Mouse (Mus musculus) midbrain, embryonic 14.5 days (tissue): Measurements from ENCODE around the gene Helz. TPM values are rescaled to one million over a fixed set of nuclear protein-coding genes. Genes with fewer than 3 reads are reported as not detected.

ENCODE experiments used
- ATAC-seq: fragments of 200-750 bp; cut with Nextera tagmentation; 2 replicates; pipeline ENCODE4 v1.8.0; 2017; ENCODE audit warnings: moderate number of reproducible peaks, moderate library complexity; ENCODE audit not compliant: low FRiP score, low TSS enrichment
- DNase-seq: peaks from one replicate; pipeline ENCODE4 v3.0.0-alpha.2; 2015
- H3K27ac ChIP-seq: fragments of 300-500 bp; sonication (generic); replicated peaks from 2 replicates; pipeline ENCODE4 v1.5.1; 2014; ENCODE audit warnings: mild to moderate bottlenecking, low read depth, low read length, moderate library complexity
- H3K27me3 ChIP-seq: fragments of 300-500 bp; sonication (generic); 2 replicates; pipeline ENCODE4 v1.6.1; 2014; ENCODE audit warnings: low read length, control low read depth, mixed read lengths; ENCODE audit not compliant: control insufficient read depth, insufficient read depth
- H3K36me3 ChIP-seq: fragments of 300-500 bp; sonication (generic); 2 replicates; pipeline ENCODE4 v1.6.1; 2014; ENCODE audit warnings: low read length, control low read depth; ENCODE audit not compliant: control insufficient read depth, insufficient read depth
- H3K4me1 ChIP-seq: fragments of 300-500 bp; sonication (generic); 2 replicates; pipeline ENCODE4 v1.6.1; 2014; ENCODE audit warnings: mild to moderate bottlenecking, antibody characterized with exemption, low read length, control low read depth; ENCODE audit not compliant: control insufficient read depth, insufficient read depth
- H3K4me2 ChIP-seq: fragments of 300-500 bp; sonication (generic); 2 replicates; pipeline ENCODE4 v1.6.1; 2014; ENCODE audit warnings: mild to moderate bottlenecking, low read length, moderate library complexity
- H3K4me3 ChIP-seq: fragments of 300-500 bp; sonication (generic); replicated peaks from 2 replicates; pipeline ENCODE4 v1.5.1; 2014; ENCODE audit warnings: low read depth, low read length
- H3K9ac ChIP-seq: fragments of 300-500 bp; sonication (generic); replicated peaks from 2 replicates; pipeline ENCODE4 v1.6.1; 2014; ENCODE audit warnings: mild to moderate bottlenecking, low read length, moderate library complexity
- H3K9me3 ChIP-seq: fragments of 300-500 bp; sonication (generic); 2 replicates; pipeline ENCODE4 v1.6.1; 2016; ENCODE audit warnings: low read length, control low read depth, mixed read lengths; ENCODE audit not compliant: control insufficient read depth
- WGBS: fragments of 180-500 bp; shearing (Covaris S2); extraction: QIAGEN DNeasy Blood & Tissue Kit; methylation state at CpG from one replicate; pipeline ENCODE4 v1.1.7; 2014; 5-methylcytosine and 5-hydroxymethylcytosine counted together
- polyA plus RNA-seq: library from polyadenylated mRNA; unstranded; fragments of >200 nt; fragmentation: Nextera tagmentation; extraction: Ambion mirVana; gene quantifications from 2 replicates; pipeline ENCODE4 v1.2.1, GENCODE M21; 2014

Gene Helz
- polyA plus RNA-seq, 1 experiment from 2014 or later: 23.4 TPM

DNA sequence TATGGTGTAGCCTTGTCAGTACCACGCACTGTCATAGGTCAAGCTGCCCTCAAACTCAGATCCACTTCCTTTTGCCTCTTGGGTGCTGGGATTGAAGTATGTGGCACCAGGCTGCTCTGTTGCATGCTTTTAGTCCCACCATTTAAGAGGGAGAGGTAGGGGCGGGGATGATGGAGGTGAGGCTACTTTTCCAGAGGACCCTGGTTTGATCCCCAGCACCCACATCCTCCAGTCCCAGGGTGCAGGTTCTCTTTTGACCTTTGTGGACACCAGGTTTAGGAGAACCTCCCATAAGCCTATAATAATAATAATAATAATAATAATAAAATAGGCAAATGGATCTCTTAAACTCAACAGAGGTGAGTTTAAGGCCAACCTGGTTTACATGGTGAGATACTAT is 23.6 kb downstream of the Helz start:
- Histone ChIP-seq H3K4me1 (no peaks in the 10 kb centered on the region), H3K36me3 (peaks cover 28% of the 10 kb centered on the region), H3K27ac (no peak overlapping the region), H3K4me3 (no peak overlapping the region), H3K27me3 (no peaks in the 10 kb centered on the region), H3K4me2 (no peak overlapping the region), H3K9me3 (no peaks in the 10 kb centered on the region), H3K9ac (no peak overlapping the region)
- WGBS: 100% methylated on average over 2 of the region's 2 CpGs
- DNase-seq (no peak), ATAC-seq (no peak)

- H3K4me2 ChIP-seq: no peak overlapping the region
- no peak for DNase-seq
- no peak for ATAC-seq
- no peaks in the 10 kb centered on the region for H3K27me3 ChIP-seq
- H3K9me3 ChIP-seq: no peaks in the 10 kb centered on the region
- no peak overlapping the region for H3K4me3 ChIP-seq
- no peak overlapping the region for H3K9ac ChIP-seq
- no peak overlapping the region for H3K27ac ChIP-seq
- WGBS: 93% methylated on average over 3 of the region's 3 CpGs
- peaks cover 35% of the 10 kb centered on the region for H3K36me3 ChIP-seq
- no peaks in the 10 kb centered on the region for H3K4me1 ChIP-seq
These were observed 24.8 kb downstream of the Helz start for GRCm38 (mm10) chr11:107572551-107572950.

DNA sequence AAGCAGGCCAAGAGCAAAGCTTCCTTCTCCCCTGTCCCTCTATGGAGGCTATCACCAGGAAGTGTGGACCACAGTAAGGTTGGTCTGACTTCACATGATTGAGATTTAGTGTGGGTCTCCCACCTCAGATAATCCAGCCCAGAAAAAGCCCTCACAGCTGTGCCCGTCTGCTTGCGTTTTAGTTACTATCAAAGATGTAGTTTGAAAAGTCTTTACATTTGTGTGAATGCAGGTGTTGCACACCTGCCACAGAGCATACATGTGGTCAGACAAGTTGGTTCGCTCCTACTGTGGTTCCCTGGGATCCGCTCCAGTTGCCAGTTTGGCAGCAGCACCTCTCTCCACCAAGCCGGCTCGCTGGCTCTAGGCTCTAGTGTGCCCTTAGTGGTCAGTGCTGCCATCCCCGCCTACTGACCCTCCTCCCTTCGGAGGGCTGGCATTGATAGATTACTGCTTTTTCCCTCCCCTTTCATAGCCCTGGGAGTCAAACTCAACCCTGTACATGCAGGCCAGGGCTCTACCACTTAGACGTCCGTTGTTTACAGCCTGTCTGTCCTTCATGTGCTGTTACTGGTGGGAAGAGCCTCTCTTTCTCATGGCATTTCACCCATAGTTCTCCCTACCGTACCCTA is 25.4 kb downstream of the Helz start:
- ATAC-seq: no peak
- 80% methylated on average over 11 of the region's 11 CpGs for WGBS

DNA sequence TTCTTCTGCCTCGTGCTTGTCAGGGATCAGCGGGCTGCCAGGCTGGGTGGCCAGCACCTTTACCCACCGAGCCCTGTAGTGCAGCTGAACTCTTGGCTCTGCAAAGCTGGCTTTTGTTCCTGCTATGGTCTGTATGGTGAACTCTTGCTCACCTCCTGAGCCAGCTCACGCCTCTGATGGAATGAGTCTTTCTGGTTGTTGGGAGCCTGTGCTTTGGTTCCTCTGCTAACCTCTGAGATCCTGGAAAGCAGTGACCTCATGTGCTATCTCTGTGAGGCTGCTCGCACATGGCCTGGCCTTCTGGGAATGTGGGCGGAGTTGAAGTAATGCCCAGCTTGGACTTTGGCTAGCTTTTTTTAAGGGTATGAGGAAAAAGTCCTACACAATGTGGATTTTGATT is 26.1 kb downstream of the Helz start:
- H3K27ac ChIP-seq: no peak overlapping the region
- no peak overlapping the region for H3K4me3 ChIP-seq
- H3K27me3 ChIP-seq: no peaks in the 10 kb centered on the region
- no peak overlapping the region for H3K4me2 ChIP-seq
- DNase-seq (no peak), ATAC-seq (no peak)
- no peak overlapping the region for H3K9ac ChIP-seq
- no peaks in the 10 kb centered on the region for H3K4me1 ChIP-seq
- no peaks in the 10 kb centered on the region for H3K9me3 ChIP-seq
- 71% methylated on average over 6 of the region's 6 CpGs for WGBS
- peaks cover 45% of the 10 kb centered on the region for H3K36me3 ChIP-seq

More for the DNA sequence above, 25.4 kb downstream of the Helz start:
- Histone ChIP-seq H3K9ac (no peak overlapping the region), H3K9me3 (no peaks in the 10 kb centered on the region), H3K27me3 (no peaks in the 10 kb centered on the region), H3K4me3 (no peak overlapping the region), H3K36me3 (peaks cover 39% of the 10 kb centered on the region), H3K4me1 (no peaks in the 10 kb centered on the region), H3K27ac (no peak overlapping the region), H3K4me2 (no peak overlapping the region)
- no peak for DNase-seq

DNA sequence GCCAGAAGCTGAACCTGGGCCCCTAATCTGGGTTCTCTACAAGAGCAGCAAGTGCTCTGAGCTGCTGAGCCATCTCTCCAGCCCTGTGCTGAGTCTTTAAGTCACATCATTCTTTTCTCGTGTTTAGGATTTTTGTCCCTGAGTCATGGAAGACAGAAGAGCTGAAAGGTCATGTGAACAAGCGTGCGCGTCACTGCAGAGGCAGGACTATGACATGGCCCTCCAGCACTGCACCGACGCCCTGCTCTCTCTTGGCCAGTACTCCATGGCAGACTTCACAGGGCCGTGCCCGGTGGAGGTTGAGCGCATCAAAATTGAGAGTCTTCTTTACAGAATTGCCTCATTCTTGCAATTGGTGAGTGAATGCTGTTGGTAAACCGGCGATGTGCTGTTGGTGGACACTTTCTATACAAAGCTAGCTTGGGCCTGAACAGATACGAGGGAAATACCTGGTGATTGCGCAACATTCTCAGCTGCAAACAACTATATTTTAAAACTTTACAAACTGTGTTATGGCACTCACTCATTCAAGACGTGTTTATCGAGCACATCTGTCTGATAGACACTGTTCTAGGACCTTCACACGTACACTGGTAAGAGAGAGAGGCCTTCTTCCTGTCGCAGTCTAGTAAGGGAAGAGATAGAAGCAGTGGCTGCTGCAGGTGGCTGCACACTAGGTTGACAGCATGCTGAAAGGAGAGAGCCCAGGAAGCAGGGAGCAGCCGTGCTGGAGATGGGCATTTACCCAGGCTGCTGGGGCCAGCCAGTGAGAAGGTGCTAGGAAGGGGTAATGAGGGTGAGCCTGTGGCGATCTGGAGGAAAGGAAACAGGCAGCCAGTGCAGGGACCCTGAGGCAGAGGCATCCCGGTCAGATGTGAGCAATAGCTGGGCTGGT is 27.3 kb downstream of the Helz start:
- Histone ChIP-seq H3K9ac (no peak overlapping the region), H3K27ac (no peak overlapping the region), H3K4me3 (no peak overlapping the region), H3K4me2 (no peak overlapping the region), H3K4me1 (no peaks in the 10 kb centered on the region), H3K36me3 (peaks cover 51% of the 10 kb centered on the region), H3K9me3 (no peaks in the 10 kb centered on the region), H3K27me3 (no peaks in the 10 kb centered on the region)
- 96% methylated on average over 20 of the region's 20 CpGs for WGBS
- DNase-seq (no peak), ATAC-seq (no peak)

- Histone ChIP-seq H3K27me3 (no peaks in the 10 kb centered on the region), H3K9ac (no peak overlapping the region), H3K27ac (no peak overlapping the region), H3K9me3 (no peaks in the 10 kb centered on the region), H3K4me3 (no peak overlapping the region), H3K36me3 (peaks cover 57% of the 10 kb centered on the region), H3K4me1 (no peaks in the 10 kb centered on the region), H3K4me2 (no peak overlapping the region)
- ATAC-seq: no peak
- DNase-seq: no peak
- WGBS: 81% methylated on average over 7 of the region's 7 CpGs
These were observed 28.5 kb downstream of the Helz start for GRCm38 (mm10) chr11:107576186-107576585.

DNA sequence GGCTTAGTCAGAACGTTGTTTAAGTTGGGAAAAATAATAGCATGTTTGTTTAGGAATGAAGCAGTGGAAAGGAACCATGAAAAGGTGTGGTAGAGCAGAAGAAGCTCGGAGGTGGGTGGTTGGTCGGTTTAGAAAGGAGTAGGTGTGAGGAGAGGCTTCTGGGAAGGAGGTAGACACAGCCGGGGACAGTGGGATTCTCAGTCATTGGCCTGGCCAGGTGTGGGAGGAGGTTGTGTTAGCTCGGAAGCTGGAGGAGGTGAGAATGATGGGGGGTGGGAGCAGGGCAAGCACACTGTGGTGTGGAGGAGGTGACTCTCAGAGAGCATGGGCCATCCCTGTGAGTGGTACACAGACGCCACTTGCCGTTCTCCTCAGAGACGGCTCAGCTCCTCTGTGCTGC is 29.7 kb downstream of the Helz start:
- DNase-seq (no peak), ATAC-seq (no peak)
- peaks cover 60% of the 10 kb centered on the region for H3K36me3 ChIP-seq
- no peak overlapping the region for H3K4me3 ChIP-seq
- 85% methylated on average over 8 of the region's 8 CpGs for WGBS
- H3K27ac ChIP-seq: no peak overlapping the region
- H3K4me1 ChIP-seq: no peaks in the 10 kb centered on the region
- H3K9ac ChIP-seq: no peak overlapping the region
- no peaks in the 10 kb centered on the region for H3K27me3 ChIP-seq
- no peak overlapping the region for H3K4me2 ChIP-seq
- H3K9me3 ChIP-seq: no peaks in the 10 kb centered on the region

DNA sequence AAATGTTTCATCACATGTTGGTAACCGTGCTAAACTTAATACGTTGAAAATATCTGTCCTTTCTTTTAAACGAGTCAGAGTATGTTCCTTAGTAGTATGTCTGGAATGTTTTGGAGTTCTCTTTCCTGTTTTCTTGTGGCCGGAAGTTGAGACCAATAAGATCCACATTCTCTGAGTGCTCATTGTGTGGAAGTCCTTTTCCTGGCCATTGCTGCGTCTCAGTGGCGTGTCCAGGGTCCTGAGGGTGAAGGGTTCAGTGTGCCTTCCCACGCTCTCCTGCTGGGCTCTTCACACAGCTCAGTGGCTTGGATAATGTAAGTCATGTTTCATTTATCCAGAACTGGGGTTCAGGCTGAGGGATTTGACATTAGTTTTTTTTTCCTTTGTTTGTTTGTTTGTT is 30.5 kb downstream of the Helz start:
- Histone ChIP-seq H3K9me3 (no peaks in the 10 kb centered on the region), H3K4me1 (no peaks in the 10 kb centered on the region), H3K4me2 (no peak overlapping the region), H3K36me3 (peaks cover 54% of the 10 kb centered on the region), H3K27me3 (no peaks in the 10 kb centered on the region), H3K27ac (no peak overlapping the region), H3K9ac (no peak overlapping the region), H3K4me3 (no peak overlapping the region)
- DNase-seq (no peak), ATAC-seq (no peak)
- WGBS: 76% methylated on average over 7 of the region's 7 CpGs

DNA sequence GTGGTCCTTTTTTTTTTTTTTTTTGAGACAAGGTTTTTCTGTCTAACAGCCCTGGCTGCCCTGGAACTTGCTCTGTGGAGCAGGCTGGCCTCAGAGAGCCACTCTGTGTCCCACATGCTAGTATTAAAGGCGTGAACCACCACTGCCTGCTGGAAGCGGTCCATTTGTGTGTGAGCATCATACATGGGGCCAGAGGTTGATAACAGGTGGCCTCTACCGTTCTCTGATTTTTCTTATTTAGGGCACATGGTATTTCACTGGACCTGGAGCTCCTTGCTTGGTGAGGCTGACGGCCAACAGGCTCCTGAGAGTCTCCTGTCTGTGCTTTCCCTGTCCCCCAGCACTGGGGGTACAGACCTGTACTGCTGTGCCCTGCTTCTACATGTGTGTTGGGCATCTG is 33.1 kb downstream of the Helz start:
- Histone ChIP-seq H3K9ac (no peak overlapping the region), H3K36me3 (peaks cover 42% of the 10 kb centered on the region), H3K4me1 (no peaks in the 10 kb centered on the region), H3K4me2 (no peak overlapping the region), H3K9me3 (no peaks in the 10 kb centered on the region), H3K27me3 (no peaks in the 10 kb centered on the region), H3K4me3 (no peak overlapping the region), H3K27ac (no peak overlapping the region)
- DNase-seq: no peak
- 99% methylated on average over 4 of the region's 4 CpGs for WGBS
- no peak for ATAC-seq
